Comparison of ENCODE assay signal across 7 mouse cellular contexts in the genomic region with DNA sequence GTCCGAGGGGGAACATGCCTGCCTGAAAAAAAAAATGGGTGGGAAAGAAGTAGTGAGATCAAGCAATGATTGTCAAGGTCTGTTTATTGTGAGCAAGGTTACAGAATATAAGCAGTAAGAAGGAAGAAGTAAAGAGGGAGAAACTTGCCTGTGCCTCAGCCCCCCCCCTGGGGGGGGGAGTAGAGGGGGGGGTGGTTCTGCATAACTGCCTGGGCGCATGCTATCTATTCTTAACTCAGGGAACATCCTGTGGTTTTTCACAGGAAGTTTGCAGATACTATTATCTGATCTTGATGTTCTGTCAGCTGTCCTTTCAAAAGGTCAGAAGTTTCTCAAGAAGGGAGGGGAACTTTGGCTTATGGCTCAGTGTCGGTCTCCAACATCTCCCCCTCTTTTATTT.
DNase-seq lines count a peak whose midpoint lies in the region; ATAC-seq and TF ChIP-seq lines count a peak whose summit lies in the region.
"Not testable (repeated sequence)": the region's sequence is repeated elsewhere in the genome, so short reads cannot be mapped to it uniquely, and the experiment has no call there.

No protein-coding gene starts in this region.

- DNase-seq in 416B (ENCODE audit: low read depth), result peak; percentile 62
- peak; percentile 62 for DNase-seq in CD4-positive, CD25-positive, alpha-beta regulatory T cell, adult 2 months (ENCODE audit: low read depth, low spot score)
- DNase-seq in lung, postnatal 0 days (ENCODE audit: low spot score), result not testable (repeated sequence)
- peak; percentile 50 for DNase-seq in naive thymus-derived CD4-positive, alpha-beta T cell, adult 2 months (ENCODE audit: low read depth)
- DNase-seq in thymus, postnatal 0 days (ENCODE audit: low spot score), result peak; percentile 54

- not testable (repeated sequence) for H3K27ac ChIP-seq in lung, postnatal 0 days (ENCODE audit: low read length)

- not testable (repeated sequence) for H3K4me3 ChIP-seq in lung, postnatal 0 days (ENCODE audit: low read depth, low read length)

- not testable (repeated sequence) for H3K36me3 ChIP-seq in lung, postnatal 0 days (ENCODE audit: insufficient read depth, low read length)

- not testable (repeated sequence) for TF ChIP-seq CTCF in lung, postnatal 0 days (IDR thresholded peaks at IDR 0.05)

- 50% methylated on average over 3 of the region's 3 CpGs for WGBS in lung, postnatal 0 days

- 0 out of 2 replicates have a peak, but pooled peaks have one; percentile 21 for TF ChIP-seq EP300 in lung, postnatal 0 days (IDR thresholded peaks at IDR 0.05)

- peak; percentile 80 for ATAC-seq in activated CD4-positive, CD25-positive, alpha-beta regulatory T cell, adult 4 months
- peak; percentile 85 for ATAC-seq in inflammation-experienced regulatory T-cells, adult 6 months
- ATAC-seq in lung, postnatal 0 days, result not testable (repeated sequence)

- H3K9me3 ChIP-seq in lung, postnatal 0 days (ENCODE audit: low read length), result not testable (repeated sequence)

- H3K4me1 ChIP-seq in lung, postnatal 0 days (ENCODE audit: insufficient read depth, low read depth, low read length), result not testable (repeated sequence)

- not testable (repeated sequence) for H3K27me3 ChIP-seq in lung, postnatal 0 days (replicated peaks; ENCODE audit: insufficient read depth, low read length)

- not testable (repeated sequence) for H3K4me2 ChIP-seq in lung, postnatal 0 days (replicated peaks; ENCODE audit: low read depth, low read length)

- not testable (repeated sequence) for H3K9ac ChIP-seq in lung, postnatal 0 days (replicated peaks; ENCODE audit: low read depth)
